Mouse (Mus musculus): Measurements from ENCODE around the gene Ddit4. TPM values are rescaled to one million over a fixed set of nuclear protein-coding genes. Genes with fewer than 3 reads are reported as not detected.

Ddit4 gene
- polyA plus RNA-seq, 1 experiment from 2014 or later: 32.8 TPM

DNA sequence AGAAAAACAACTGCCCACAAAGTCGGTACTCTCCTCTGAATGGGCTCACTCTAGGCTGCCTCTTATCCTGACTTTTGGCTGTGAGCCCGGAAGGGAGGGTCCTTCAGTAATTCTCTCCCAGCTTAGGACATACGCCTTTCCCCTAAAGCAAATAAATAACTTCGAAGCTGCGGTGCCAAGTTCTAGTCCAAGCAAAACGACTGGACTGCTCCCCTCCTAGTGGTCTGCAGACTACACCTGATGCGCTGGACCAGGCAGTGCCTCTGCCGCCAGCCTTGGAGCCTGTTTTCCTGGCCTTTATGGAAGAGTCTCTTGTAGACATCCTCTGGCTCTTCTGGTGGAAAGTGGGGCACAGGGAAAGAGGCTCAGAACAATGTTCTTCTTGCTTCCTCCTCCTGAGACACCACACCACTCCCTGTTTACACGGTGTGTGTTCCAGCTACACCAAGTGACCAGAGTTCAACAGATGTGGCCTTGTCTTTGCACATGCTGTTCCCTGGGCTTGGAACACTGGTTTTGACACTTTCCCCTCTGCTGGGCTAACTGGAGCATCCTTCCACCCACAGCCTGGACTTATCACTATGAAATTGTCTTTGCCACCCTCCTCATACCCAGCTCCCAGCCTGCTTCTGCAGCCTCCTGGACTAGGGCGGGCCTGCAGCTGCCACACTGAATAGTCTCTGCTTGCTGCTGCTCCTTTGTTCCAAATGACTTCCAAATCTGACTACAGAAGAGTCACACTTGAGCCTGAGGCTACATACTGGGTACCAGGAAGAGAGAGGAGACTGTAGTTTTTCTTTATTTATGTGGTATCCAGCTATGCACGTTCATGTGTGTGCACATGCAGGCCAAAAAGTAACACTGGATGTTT is 27.5 kb upstream of the Ddit4 start:
- Histone ChIP-seq H3K4me1 (peaks cover 64% of the 10 kb centered on the region), H3K36me3 (no peaks in the 10 kb centered on the region), H3K9me3 (no peaks in the 10 kb centered on the region), H3K27ac (peak overlapping the region; percentile 60; the same call in 1 of the 2 replicates), H3K27me3 (ENCODE audit: insufficient read depth, poor library complexity, severe bottlenecking) (no peaks in the 10 kb centered on the region), H3K4me3 (no peak overlapping the region)
- no peak for DNase-seq (ENCODE audit: low spot score)
- 47% methylated on average over 11 of the region's 11 CpGs for WGBS

DNA sequence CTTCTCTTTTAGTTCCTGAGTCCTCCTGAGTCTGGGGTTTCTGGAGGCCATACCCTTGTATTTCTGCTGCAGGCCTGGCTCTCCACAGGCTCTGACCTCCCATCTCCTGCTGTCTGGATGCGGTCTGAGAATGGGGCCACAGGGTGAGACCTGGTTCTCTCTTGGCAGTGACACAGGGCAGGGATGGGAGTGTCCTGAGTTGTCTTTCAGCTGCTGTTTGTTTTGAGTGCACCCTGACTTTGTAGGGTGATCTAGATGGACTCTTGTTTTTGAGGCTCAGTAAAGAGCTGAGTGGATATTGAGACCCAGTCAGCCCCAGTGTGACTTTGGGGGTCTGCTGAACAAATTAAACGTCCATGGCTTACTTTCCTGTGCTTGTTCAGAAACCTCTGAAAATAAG is 26.8 kb upstream of the Ddit4 start:
- WGBS: 75% methylated on average over 2 of the region's 2 CpGs

DNA sequence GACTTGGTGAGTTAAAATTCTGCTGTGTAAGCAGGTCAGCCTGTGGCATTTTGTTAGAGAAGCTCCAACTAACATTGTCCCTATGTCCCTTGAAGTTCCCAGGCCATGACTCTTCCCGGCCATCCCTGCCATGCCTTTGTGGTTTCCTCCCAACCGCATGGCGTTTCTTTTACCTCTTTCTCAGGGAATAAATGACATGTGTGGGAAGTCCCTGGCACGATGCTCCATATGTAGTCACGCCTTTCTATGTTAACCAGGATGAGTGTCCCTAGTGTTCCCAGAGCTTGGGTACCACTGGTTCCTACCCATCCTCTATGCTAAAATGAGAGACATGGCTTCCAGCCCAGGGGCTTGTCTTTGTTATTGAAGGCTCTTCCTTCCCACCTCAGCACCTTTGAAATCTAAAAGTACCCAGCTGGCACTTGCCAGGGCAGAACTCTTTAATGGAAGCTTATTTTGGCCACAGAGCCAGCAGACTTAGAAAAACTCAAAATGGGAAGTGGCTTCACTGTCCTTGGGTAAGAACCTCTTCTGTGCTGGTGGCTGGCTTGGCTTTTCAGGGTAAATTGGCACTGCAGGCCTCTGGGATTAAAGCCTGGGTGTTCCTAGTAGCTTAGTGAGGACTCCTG is 26.2 kb upstream of the Ddit4 start:
- no peaks in the 10 kb centered on the region for H3K36me3 ChIP-seq
- DNase-seq (ENCODE audit: low spot score): no peak
- WGBS: 87% methylated on average over 5 of the region's 5 CpGs
- H3K27me3 ChIP-seq (ENCODE audit: insufficient read depth, poor library complexity, severe bottlenecking): no peaks in the 10 kb centered on the region
- no peak overlapping the region for H3K4me3 ChIP-seq
- peak overlapping the region; percentile 60 for H3K27ac ChIP-seq
- H3K9me3 ChIP-seq: no peaks in the 10 kb centered on the region
- peaks cover 72% of the 10 kb centered on the region for H3K4me1 ChIP-seq

More for the DNA sequence above, 26.8 kb upstream of the Ddit4 start:
- no peak for DNase-seq (ENCODE audit: low spot score)
- Histone ChIP-seq H3K9me3 (no peaks in the 10 kb centered on the region), H3K4me1 (peaks cover 71% of the 10 kb centered on the region), H3K36me3 (no peaks in the 10 kb centered on the region), H3K27ac (peak overlapping the region; percentile 60), H3K4me3 (no peak overlapping the region), H3K27me3 (ENCODE audit: insufficient read depth, poor library complexity, severe bottlenecking) (no peaks in the 10 kb centered on the region)

DNA sequence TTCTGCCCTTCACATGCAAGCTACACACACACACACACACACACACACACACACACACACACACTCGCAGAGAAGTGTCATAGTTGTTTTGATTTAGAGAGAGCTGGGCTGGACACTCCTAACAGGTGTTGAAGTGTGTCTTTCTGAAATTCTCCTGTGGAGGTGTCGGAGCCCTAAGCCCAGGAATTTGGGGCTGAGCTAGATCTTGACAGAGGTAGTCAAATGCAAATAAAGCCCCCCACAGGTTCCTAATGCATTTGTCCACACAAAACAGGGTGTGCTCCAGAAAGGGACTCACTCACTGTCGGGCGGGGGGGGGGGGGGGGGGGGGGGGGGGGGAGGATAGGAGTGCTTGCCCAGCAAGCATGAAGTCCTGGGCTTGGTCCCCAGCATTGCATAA is 25.5 kb upstream of the Ddit4 start:
- no peaks in the 10 kb centered on the region for H3K36me3 ChIP-seq
- H3K4me3 ChIP-seq: no peak overlapping the region
- 52% methylated on average over 2 of the region's 4 CpGs for WGBS
- no peak for DNase-seq (ENCODE audit: low spot score)
- H3K4me1 ChIP-seq: peaks cover 67% of the 10 kb centered on the region
- H3K9me3 ChIP-seq: no peaks in the 10 kb centered on the region
- H3K27ac ChIP-seq: 0 out of 2 replicates have a peak overlapping the region, but pooled peaks have one; percentile 37
- peaks cover under 1% of the 10 kb centered on the region; the same call in 1 of the 2 replicates for H3K27me3 ChIP-seq (ENCODE audit: insufficient read depth, poor library complexity, severe bottlenecking)

DNA sequence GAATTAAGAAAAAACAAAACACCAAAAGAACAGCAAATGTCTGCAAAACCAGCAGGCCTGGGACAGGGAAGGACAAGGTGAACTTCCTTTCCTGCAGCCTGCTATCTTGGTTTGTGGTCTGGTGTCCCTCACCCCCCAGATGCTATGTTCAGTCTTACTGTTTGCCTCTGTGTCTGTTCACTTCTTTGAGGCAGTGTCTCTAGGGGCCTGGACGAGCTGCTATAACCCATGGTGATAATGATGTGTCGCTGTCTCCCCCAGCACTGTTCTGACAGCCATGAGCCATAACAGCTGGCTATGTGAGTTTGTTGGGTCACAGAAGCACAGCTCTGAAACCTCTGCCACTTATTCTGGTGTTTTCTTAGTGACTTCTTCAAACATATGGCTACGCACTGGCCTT is 23.2 kb upstream of the Ddit4 start:
- no peaks in the 10 kb centered on the region for H3K9me3 ChIP-seq
- peaks cover 66% of the 10 kb centered on the region for H3K4me1 ChIP-seq
- 35% methylated on average over 3 of the region's 3 CpGs for WGBS
- peaks cover 7% of the 10 kb centered on the region; the same call in 1 of the 2 replicates for H3K27me3 ChIP-seq (ENCODE audit: insufficient read depth, poor library complexity, severe bottlenecking)
- DNase-seq (ENCODE audit: low spot score): no peak
- peak overlapping the region; percentile 83 for H3K27ac ChIP-seq
- no peaks in the 10 kb centered on the region for H3K36me3 ChIP-seq
- no peak overlapping the region for H3K4me3 ChIP-seq

DNA sequence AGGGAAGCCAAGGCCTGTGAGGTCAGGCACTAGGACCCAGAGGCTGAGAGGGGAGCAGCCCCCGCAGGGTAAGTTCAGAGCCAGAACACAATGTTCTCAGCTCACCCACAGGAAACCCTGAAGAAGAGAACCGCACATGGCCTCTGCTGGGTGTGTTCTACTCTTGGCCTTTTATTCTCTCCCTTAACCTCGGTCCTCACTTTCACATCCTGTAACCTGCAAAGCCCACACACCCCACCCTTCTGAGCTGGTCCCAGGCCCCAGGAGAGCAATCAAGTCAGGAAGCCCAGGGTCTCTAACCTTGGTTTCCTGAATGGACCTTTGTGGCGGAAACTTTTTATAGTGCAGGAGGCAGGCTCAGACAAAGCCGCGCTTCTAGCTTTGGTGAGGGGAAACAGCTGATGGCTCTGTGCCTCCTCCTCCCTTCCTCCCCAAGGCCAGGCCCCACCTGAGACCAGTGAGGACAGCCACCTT is 22.6 kb upstream of the Ddit4 start:
- Histone ChIP-seq H3K27ac (peak overlapping the region; percentile 83), H3K36me3 (no peaks in the 10 kb centered on the region), H3K27me3 (ENCODE audit: insufficient read depth, poor library complexity, severe bottlenecking) (peaks cover 7% of the 10 kb centered on the region; the same call in 1 of the 2 replicates), H3K9me3 (no peaks in the 10 kb centered on the region), H3K4me3 (no peak overlapping the region), H3K4me1 (peaks cover 65% of the 10 kb centered on the region)
- peak; percentile 80 for DNase-seq (ENCODE audit: low spot score)
- 22% methylated on average over 6 of the region's 6 CpGs for WGBS

DNA sequence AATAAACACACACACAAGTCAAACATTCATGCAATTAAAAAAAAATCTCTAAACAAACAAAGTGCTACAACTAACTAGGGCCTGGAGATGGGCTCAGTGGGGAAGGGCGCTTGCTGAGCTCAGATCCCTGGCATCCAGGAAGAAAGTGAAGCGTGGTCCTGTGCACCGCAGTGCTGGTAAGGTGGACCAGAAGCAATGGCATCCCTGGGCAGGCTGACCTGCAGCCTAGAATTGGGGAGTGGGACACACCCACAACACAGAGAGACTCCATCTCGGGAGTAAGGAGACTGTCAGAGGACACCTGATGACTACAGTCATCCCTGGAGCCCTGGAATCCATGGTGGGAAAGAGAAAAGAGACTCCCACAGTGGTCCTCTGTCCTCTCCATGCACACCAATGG is 21.8 kb upstream of the Ddit4 start:
- H3K27ac ChIP-seq: peak overlapping the region; percentile 83
- no peak for DNase-seq (ENCODE audit: low spot score)
- no peaks in the 10 kb centered on the region for H3K36me3 ChIP-seq
- no peak overlapping the region for H3K4me3 ChIP-seq
- H3K4me1 ChIP-seq: peaks cover 57% of the 10 kb centered on the region
- H3K27me3 ChIP-seq (ENCODE audit: insufficient read depth, poor library complexity, severe bottlenecking): peaks cover 7% of the 10 kb centered on the region; the same call in 1 of the 2 replicates
- no peaks in the 10 kb centered on the region for H3K9me3 ChIP-seq
- 82% methylated on average over 4 of the region's 4 CpGs for WGBS

DNA sequence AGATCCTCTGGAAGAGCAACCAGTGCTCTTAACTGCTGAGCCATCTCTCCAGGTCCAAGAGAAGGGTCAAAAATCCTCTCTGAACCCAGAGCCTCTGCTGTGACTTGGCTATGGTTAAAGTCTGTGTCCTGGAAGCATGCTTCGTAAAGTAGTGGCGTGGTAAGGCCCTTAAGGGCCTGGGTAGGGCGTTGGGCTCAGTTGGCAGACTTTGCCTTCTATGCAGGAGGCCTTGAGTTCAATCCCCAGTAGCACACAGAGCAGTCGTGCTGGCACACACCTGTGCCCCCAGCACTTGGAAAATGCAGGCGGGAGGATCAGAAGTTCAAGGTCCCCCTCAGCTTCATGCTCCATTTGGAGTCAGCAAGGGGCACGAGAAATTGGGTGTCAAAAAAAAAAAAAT is 21.4 kb upstream of the Ddit4 start:
- Histone ChIP-seq H3K27me3 (ENCODE audit: insufficient read depth, poor library complexity, severe bottlenecking) (peaks cover 7% of the 10 kb centered on the region; the same call in 1 of the 2 replicates), H3K4me1 (peaks cover 53% of the 10 kb centered on the region), H3K27ac (no peak overlapping the region), H3K4me3 (no peak overlapping the region), H3K36me3 (no peaks in the 10 kb centered on the region), H3K9me3 (no peaks in the 10 kb centered on the region)
- DNase-seq (ENCODE audit: low spot score): no peak
- 81% methylated on average over 6 of the region's 6 CpGs for WGBS

DNA sequence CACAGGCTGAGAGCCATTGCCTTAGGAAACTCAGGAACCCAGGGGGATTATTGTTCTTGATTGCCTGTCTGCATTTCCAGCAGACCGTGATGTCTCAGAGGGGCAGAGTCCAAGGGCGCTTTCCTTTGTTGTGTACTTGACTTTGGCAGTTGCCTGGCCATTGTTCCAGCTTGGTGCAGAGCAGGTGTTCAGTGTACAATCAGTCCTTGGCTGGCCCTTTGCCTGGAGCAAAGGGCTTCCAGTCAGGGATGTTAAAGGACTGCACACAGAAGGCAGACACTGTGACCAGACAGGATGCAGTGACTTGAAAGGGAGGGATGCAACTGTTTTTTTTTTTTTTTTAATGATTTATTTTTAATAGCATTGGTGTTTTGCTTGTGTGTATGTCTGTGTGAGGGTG is 20.9 kb upstream of the Ddit4 start:
- Histone ChIP-seq H3K27ac (no peak overlapping the region), H3K4me3 (no peak overlapping the region), H3K27me3 (ENCODE audit: insufficient read depth, poor library complexity, severe bottlenecking) (peaks cover 7% of the 10 kb centered on the region; the same call in 1 of the 2 replicates), H3K36me3 (no peaks in the 10 kb centered on the region), H3K9me3 (no peaks in the 10 kb centered on the region), H3K4me1 (peaks cover 49% of the 10 kb centered on the region)
- 75% methylated on average over 2 of the region's 2 CpGs for WGBS
- DNase-seq (ENCODE audit: low spot score): no peak

DNA sequence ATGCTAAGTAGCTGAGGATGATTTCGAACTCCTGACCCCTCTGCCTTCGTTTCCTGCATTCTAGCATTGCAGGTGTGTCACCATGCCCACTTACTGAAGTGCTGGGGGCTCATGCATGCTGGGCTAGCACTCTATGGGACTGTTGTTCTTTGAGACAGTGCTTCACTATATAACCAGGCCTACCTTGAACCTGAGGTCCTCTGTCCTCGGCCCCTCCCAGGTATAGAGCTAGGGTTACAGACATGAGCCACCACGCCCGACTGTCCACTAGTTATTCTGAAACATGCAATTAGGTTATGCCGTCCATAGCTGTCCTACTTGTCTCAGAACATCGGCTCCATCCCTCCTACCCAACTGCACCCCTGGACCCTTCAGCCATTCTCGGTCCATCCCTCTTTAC is 20.2 kb upstream of the Ddit4 start:
- peaks cover 7% of the 10 kb centered on the region; the same call in 1 of the 2 replicates for H3K27me3 ChIP-seq (ENCODE audit: insufficient read depth, poor library complexity, severe bottlenecking)
- no peak overlapping the region for H3K27ac ChIP-seq
- no peak overlapping the region for H3K4me3 ChIP-seq
- no peaks in the 10 kb centered on the region for H3K9me3 ChIP-seq
- no peak for DNase-seq (ENCODE audit: low spot score)
- 88% methylated on average over 8 of the region's 8 CpGs for WGBS
- no peaks in the 10 kb centered on the region for H3K36me3 ChIP-seq
- H3K4me1 ChIP-seq: peaks cover 46% of the 10 kb centered on the region

DNA sequence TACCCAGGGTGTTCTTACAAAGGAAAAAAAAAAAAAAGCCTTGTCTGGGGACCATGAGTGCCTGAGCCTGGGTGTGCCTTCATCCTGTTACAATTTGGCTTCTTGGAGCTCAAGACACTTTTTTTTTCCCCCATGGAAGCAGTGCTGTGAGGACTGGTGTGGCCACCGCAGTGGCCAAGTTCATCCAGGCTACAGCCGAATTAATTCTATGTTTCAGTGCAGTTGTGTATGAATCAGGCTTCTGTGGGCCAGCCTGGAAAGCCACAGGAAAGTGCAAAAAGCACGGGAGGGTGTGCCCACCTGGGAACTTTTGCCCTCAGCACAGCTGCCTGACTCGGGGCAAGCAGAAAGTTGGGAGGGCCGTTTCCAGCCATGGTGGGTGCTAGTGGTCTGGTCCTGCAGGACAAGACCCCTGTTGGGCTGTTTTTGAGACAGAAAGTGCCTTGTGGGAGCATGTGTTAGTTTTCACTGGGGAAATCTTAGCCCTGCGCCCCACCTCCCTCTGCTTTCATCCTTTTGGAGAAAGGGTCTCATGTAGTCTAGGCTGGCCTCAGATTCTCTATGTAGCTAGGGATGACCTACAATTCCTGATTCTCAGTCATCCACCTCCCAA is 18.9 kb upstream of the Ddit4 start:
- H3K27me3 ChIP-seq (ENCODE audit: insufficient read depth, poor library complexity, severe bottlenecking): peaks cover 7% of the 10 kb centered on the region; the same call in 1 of the 2 replicates
- peak overlapping the region; percentile 96 for H3K27ac ChIP-seq
- no peak for DNase-seq (ENCODE audit: low spot score)
- H3K36me3 ChIP-seq: no peaks in the 10 kb centered on the region
- H3K4me3 ChIP-seq: peak overlapping the region; percentile 67
- WGBS: 11% methylated on average over 6 of the region's 6 CpGs
- peaks cover 46% of the 10 kb centered on the region for H3K4me1 ChIP-seq
- no peaks in the 10 kb centered on the region for H3K9me3 ChIP-seq

DNA sequence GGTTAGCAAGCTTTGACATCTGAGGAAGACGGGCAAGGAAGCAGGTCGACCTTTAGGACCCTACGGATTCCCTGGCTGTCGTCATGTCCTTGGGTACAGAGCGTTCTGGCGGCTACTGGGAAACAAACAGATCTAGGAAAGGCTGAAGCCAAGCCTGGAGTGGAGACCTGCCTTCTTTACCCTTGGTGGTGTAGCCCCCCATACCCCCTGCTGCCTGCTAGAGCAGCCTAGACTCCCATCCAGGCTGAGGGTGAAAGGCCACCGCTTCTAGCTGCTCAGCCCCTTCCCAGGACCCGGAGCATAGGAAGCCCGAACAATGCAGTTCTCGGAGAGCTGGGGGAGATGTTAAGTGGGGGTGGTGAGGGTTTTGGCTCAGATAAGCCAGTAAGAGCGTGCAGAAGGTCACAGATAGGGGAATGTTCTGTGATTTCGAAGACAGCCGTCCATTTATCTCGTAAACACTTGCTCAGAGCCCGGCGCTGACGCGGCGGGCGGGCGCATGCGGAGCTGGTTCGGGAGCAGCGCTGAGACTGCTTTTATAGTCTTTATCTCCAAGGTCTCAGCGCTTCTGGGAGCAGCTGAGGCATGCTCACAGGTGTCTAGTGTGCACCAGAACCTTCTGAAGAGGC is 18.3 kb upstream of the Ddit4 start:
- Histone ChIP-seq H3K27me3 (ENCODE audit: insufficient read depth, poor library complexity, severe bottlenecking) (peaks cover 7% of the 10 kb centered on the region; the same call in 1 of the 2 replicates), H3K36me3 (no peaks in the 10 kb centered on the region), H3K27ac (peak overlapping the region; percentile 96), H3K4me3 (peak overlapping the region; percentile 67), H3K4me1 (peaks cover 49% of the 10 kb centered on the region), H3K9me3 (no peaks in the 10 kb centered on the region)
- peak; percentile 85 for DNase-seq (ENCODE audit: low spot score)
- WGBS: under 1% methylated on average over 25 of the region's 25 CpGs
